ENCODE assay signal across 9 mouse cellular contexts in the genomic region with DNA sequence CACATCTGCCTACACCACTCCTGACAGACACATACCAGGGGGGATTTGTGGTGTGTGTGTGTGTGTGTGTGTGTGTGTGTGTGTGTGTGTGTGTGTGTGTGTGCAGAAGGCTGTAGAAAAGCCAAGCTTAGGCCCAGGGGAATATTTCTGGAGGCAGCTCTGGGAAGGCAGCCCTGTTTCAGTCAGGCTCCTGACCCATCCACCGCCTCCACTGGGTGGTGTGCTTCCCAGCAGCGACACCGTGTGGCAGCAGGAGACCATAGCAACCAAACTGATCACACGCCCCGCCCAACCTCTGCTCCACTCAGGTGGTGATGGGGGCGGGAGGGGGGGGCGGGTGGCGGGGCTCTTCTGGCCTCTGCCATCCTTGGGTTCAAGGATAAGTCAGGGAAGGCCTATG. TPM values are rescaled to one million over a fixed set of nuclear protein-coding genes. Genes with fewer than 3 reads are reported as not detected.
A peak's percentile ranks its signal among the peaks of the same experiment; 100 is the strongest.
DNase-seq lines count a peak whose midpoint lies in the region; ATAC-seq and TF ChIP-seq lines count a peak whose summit lies in the region.
"Had no signal": no experiment of that assay in that cellular context is flagged by ENCODE, and none has a peak within 500 bp of the region (broad histone marks: within the 10 kb centered on the region; RNA-seq: fewer than 3 reads in every experiment).

No protein-coding gene starts in this region.

- peaks cover 1% of the 10 kb centered on the region for H3K36me3 ChIP-seq in G1E (replicated peaks)
- peaks cover 16% of the 10 kb centered on the region for H3K36me3 ChIP-seq in lung, embryonic 16.5 days (ENCODE audit: control insufficient read depth, insufficient read depth, low read length)

- H3K27me3 ChIP-seq in G1E (ENCODE audit: insufficient read depth, low read length), result peaks cover 11% of the 10 kb centered on the region; the same call in 1 of the 2 replicates
- H3K27me3 ChIP-seq in lung, embryonic 16.5 days (ENCODE audit: control insufficient read depth, insufficient read depth, low read depth, low read length), result no peaks in the 10 kb centered on the region

- peak; percentile 56 for DNase-seq in G1E (ENCODE audit: low spot score)
- DNase-seq in brain, embryonic 14.5 days (ENCODE audit: low read depth), result peak; percentile 83
- peak; percentile 90 to 94 for DNase-seq in heart, postnatal 10 days
- peak; percentile 80 to 91 for DNase-seq in kidney, postnatal 36 days
- DNase-seq in retina, adult 2 months (ENCODE audit: low read depth, low spot score), result peak; percentile 53
- peak; percentile 57 to 76 for DNase-seq in thymus, postnatal 10 days (ENCODE audit: low spot score in 2 of 2)

- H3K4me2 ChIP-seq in lung, embryonic 16.5 days (ENCODE audit: low read depth, low read length), result no peak overlapping the region

- no peak overlapping the region for H3K27ac ChIP-seq in lung, embryonic 16.5 days (ENCODE audit: low read length)
- H3K27ac ChIP-seq: macrophage had no signal

- H3K4me3 ChIP-seq in G1E (ENCODE audit: low read depth, low read length), result no peak overlapping the region
- no peak overlapping the region for H3K4me3 ChIP-seq in lung, embryonic 16.5 days (ENCODE audit: low read length)

- peak; percentile 41; the same call in 1 of the 2 replicates for ATAC-seq in G1E (ENCODE audit: extremely low read depth, insufficient number of reproducible peaks, low FRiP score, poor library complexity, severe bottlenecking)
- ATAC-seq in erythroid progenitor cell, adult 5-6 weeks (replicated peaks; ENCODE audit: low FRiP score, poor library complexity, severe bottlenecking), result peak; percentile 57; the same call in 1 of the 2 replicates
- ATAC-seq in lung, embryonic 16.5 days (ENCODE audit: low read depth), result peak; percentile 55

- intact Hi-C loops in heart, postnatal 10 days (cut with DNase I), result loop anchor here (1.0 to 10.0 kb wide), 2 partner anchors 111 to 395 kb away; no protein-coding TSS in a partner anchor

- H3K9ac ChIP-seq in lung, embryonic 16.5 days (ENCODE audit: low read length), result no peak overlapping the region

- H3K9me3 ChIP-seq in G1E (replicated peaks), result no peaks in the 10 kb centered on the region
- no peaks in the 10 kb centered on the region for H3K9me3 ChIP-seq in lung, embryonic 16.5 days (ENCODE audit: control insufficient read depth, low read length)

- TF ChIP-seq POLR2A in brain, embryonic 14.5 days (IDR thresholded peaks at IDR 0.05; ENCODE audit: borderline replicate concordance, extremely low read depth, insufficient read depth, insufficient read length, poor library complexity, severe bottlenecking), result no peak

- 0% methylated on average over 8 of the region's 8 CpGs for WGBS in lung, embryonic 16.5 days

- 0 out of 2 replicates have a peak, but pooled peaks have one; percentile 43 for TF ChIP-seq CTCF in G1E (IDR thresholded peaks at IDR 0.05; ENCODE audit: low read depth, low read length)
- peak; percentile 95 for TF ChIP-seq CTCF in brain, embryonic 14.5 days (IDR thresholded peaks at IDR 0.05; ENCODE audit: borderline replicate concordance, extremely low read depth, insufficient read depth, insufficient read length)

- peaks cover 7% of the 10 kb centered on the region; the same call in 1 of the 2 replicates for H3K4me1 ChIP-seq in G1E (ENCODE audit: insufficient read depth, low read depth, low read length)
- H3K4me1 ChIP-seq in lung, embryonic 16.5 days (replicated peaks; ENCODE audit: control insufficient read depth, insufficient read depth, low read length), result peaks cover 4% of the 10 kb centered on the region

RNA-seq across cellular contexts. Expression of gene Ppara, which starts 24.6 kb away (rescaled TPM):
- not detected in 2 replicates for total RNA-seq in G1E (2014; fragmentation: Nextera tagmentation)
- 0.11 TPM in 1 of 2 replicates, not detected in the other for total RNA-seq in G1E (2017)
- not detected in 2 replicates for polyA plus RNA-seq in G1E (2012)
- 0.14 and 0.46 TPM in 2 replicates for polyA plus RNA-seq in brain, embryonic 14.5 days (2012; rRNA removed)
- not detected in 2 replicates for total RNA-seq in erythroid progenitor cell, adult 5-6 weeks (2015; ENCODE audit: low replicate concordance)
- total RNA-seq in erythroid progenitor cell, adult 5-6 weeks (2017; ENCODE audit: low replicate concordance), result not detected in 2 replicates
- 10 to 100 TPM; 39.2 to 52.4 TPM for total RNA-seq in heart, postnatal 10 days (2021)
- polyA plus RNA-seq in lung, embryonic 16.5 days (2015; fragmentation: Nextera tagmentation; extraction: Ambion mirVana), result 5.2 and 5.9 TPM in 2 replicates
- polyA plus RNA-seq: macrophage had no signal

Comparison
In these comparisons a context has a peak if more than half of its experiments do, and no peak if none do; other contexts are left out.
1. RNA of gene Ppara, which starts 24.6 kb away (total RNA-seq): 39.2 to 52.4 TPM in heart, postnatal 10 days; 0.11 TPM in G1E and not detected in erythroid progenitor cell, adult 5-6 weeks; every median in the first group is over 10 times any median in the second.
2. Peak in every context shown above with its lines, with median percentiles within 50 percentile points of each other: ATAC-seq and DNase-seq.